Mouse (Mus musculus): ENCODE results near the gene Acot13.
"Not testable (repeated sequence)": the region's sequence is repeated elsewhere in the genome, so short reads cannot be mapped to it uniquely, and the experiment has no call there.

Gene Acot13

DNA sequence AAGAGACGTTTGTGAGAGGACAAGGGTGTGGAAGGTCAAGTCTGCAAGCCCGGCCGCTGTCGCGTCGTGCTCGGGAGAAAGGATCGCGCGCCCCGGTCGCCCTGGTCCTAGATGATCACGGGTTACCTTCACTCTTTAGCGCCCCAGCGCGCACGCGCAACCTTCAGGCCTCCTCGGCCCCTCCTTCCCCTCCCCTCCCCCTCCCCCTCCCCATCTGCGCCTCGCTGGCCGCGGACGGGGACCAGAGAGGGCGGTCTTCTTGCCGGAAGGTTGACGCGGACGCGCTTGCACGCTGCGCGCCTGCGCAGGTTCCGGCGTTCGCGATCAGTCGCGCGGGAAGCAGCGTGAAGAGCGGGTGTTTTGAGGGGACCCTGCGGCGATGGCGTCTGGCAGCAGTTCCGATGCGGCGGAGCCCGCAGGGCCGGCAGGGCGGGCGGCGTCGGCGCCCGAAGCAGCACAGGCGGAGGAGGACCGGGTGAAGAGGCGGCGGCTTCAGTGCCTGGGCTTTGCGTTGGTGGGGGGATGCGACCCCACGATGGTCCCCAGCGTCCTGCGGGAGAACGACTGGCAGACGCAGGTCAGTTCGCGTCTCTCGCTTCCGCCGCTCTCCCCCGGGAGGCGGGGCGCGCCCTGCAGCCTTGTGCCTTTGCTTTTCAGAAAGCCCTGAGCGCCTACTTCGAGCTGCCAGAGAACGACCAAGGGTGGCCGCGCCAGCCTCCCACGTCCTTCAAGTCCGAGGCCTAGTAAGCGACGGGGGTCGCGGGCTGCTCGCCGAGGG, at the start of gene Acot13, which contains the start of gene Tdp2:
TSS of gene Acot13 (minus strand) at position 188 of the 778 bp plus-strand sequence.
TSS of gene Tdp2 (plus strand) at position 327 of the 778 bp plus-strand sequence.
- peak; percentile 85 to 89 for DNase-seq (ENCODE audit: low read depth in 1 of 2, low spot score in 2 of 2)

DNA sequence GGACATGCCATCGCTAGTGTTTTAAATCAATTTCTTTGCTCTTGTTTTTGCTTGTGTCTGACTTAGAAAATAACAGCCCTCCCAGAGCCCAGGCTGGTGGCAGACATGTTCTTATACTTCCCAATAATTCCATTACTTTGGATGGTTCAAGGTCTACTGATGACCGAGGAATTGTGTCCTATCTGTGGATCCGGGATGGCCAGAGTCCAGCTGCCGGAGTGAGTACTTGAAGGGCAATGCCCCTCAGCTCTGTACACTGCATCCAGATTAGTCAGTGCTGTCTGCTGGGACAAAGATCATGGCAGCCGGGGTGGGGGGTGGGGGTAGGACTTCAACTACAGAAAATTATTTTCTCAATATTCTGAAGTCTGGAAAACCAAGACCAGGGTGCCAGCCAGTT, 49.4 kb upstream of the Acot13 start:
- no peak for DNase-seq (ENCODE audit: low read depth in 1 of 2, low spot score in 2 of 2)

GRCm38 (mm10) chr13:24880208-24880607, 48.9 kb upstream of the Acot13 start:
- DNase-seq (ENCODE audit: low read depth in 1 of 2, low spot score in 2 of 2): no peak

- DNase-seq (ENCODE audit: low read depth in 1 of 2, low spot score in 2 of 2): no peak
Observed at GRCm38 (mm10) chr13:24879359-24880040, 48.2 kb upstream of the Acot13 start.

GRCm38 (mm10) chr13:24868233-24868632, 36.9 kb upstream of the Acot13 start:
- DNase-seq (ENCODE audit: low read depth in 1 of 2, low spot score in 2 of 2): no peak

- no peak for DNase-seq (ENCODE audit: low read depth in 1 of 2, low spot score in 2 of 2)
Observed at GRCm38 (mm10) chr13:24867789-24868188, 36.4 kb upstream of the Acot13 start.

DNA sequence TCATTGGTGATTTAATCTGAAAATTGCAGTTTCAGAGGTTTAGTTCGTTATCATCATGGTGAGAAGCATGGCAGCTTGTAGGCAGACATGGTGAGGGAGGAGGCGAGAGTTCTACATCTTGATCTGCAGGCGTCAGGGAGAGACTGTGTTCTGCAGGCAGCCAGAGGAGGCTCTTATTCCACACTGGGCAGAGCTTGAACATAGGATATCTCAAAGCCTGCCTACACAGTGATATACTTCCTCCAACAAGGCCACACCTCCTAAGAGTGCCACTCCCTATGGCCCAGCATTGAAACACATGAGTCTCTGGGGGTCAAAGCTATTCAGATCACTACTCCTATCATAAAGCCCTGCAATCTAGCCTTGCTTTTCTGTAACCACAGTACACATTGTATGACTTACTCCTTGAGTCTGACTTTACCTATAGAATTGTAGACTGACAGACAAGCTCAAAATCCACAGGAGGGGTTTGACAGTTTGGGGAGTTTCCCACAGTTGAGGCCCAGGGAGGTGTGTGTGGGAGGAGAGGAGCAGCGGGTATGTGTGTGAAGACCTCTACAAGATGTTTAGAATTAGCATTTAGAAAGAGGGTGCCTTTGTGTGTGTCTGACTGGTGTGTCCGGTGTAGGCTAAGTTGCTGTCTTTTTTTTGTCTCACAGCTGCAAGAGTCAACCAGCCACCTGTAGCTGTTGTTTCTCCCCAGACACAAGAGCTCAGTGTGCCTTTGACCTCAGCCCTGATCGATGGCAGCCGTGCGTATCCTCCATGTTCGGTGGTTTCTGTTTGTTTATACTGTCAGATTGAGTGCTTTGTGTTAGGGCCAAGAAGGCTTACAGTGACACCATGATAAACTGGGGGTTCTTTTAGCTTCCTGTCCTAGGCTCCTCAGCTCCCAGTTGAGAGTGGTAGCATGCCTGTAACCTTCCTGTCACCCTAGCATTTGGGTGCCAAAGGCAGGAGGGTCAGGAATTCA, 35.4 kb upstream of the Acot13 start:
- no peak for DNase-seq (ENCODE audit: low read depth in 1 of 2, low spot score in 2 of 2)

GRCm38 (mm10) chr13:24862520-24862919, 31.2 kb upstream of the Acot13 start:
- DNase-seq (ENCODE audit: low read depth in 1 of 2, low spot score in 2 of 2): peak in 1 of 2 experiments; percentile 10

GRCm38 (mm10) chr13:24862021-24862420, 30.7 kb upstream of the Acot13 start:
- no peak for DNase-seq (ENCODE audit: low read depth in 1 of 2, low spot score in 2 of 2)

GRCm38 (mm10) chr13:24861084-24861483, 29.7 kb upstream of the Acot13 start:
- no peak for DNase-seq (ENCODE audit: low read depth in 1 of 2, low spot score in 2 of 2)

- DNase-seq (ENCODE audit: low read depth in 1 of 2, low spot score in 2 of 2): no peak
Observed at GRCm38 (mm10) chr13:24859115-24859514, 27.8 kb upstream of the Acot13 start.

- no peak for DNase-seq (ENCODE audit: low read depth in 1 of 2, low spot score in 2 of 2)
Observed at GRCm38 (mm10) chr13:24852570-24852969, 21.2 kb upstream of the Acot13 start.

DNA sequence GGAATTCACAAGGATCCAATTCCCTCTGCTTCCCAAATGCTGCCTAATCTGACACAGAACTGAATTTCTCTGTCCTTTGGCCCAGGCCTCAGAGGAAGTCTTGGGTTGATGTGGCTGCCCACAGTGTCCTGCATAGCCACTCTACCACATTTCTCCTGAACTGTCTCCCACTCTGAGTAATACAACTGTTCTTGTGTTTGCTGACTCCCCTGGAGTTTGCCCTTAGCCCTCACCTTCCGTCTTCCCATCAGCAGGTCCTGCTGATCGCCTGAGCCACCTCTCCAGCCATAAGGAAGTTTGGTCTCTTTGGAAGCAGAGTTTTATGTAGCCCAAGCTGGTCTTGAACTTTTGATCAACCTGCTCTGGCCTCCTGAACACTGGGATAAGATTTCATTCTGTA, 20.6 kb upstream of the Acot13 start:
- no peak for DNase-seq (ENCODE audit: low read depth in 1 of 2, low spot score in 2 of 2)

GRCm38 (mm10) chr13:24849318-24849717, 18.0 kb upstream of the Acot13 start:
- no peak for DNase-seq (ENCODE audit: low read depth in 1 of 2, low spot score in 2 of 2)

GRCm38 (mm10) chr13:24844983-24845955, 13.9 kb upstream of the Acot13 start, which contains the start of gene D130043K22Rik:
Gene D130043K22Rik (plus strand): TSS chr13:24845135.
- DNase-seq (ENCODE audit: low read depth in 1 of 2, low spot score in 2 of 2): no peak

- DNase-seq (ENCODE audit: low read depth in 1 of 2, low spot score in 2 of 2): no peak
Observed at GRCm38 (mm10) chr13:24841702-24842101, 10.4 kb upstream of the Acot13 start.

DNA sequence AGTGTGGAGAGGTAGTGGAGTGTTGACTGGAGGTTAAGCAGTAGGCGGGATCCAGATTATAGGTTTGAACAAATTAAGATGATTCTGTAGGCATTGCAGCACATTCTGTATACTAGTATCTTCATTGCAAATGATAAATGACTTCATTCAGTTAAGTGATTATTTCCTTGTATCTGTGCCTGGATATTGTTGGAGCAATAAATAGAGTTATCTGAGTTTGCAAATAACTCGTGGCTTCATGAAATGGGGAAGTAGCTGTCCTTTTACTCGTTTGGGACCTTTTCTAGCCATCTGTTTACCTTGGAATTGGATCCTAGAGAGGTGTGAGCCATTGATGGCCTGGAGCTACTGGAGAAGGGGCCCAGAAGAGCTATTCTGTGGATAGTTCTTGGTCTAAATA, 8.5 kb upstream of the Acot13 start:
- no peak for DNase-seq (ENCODE audit: low read depth in 1 of 2, low spot score in 2 of 2)

DNA sequence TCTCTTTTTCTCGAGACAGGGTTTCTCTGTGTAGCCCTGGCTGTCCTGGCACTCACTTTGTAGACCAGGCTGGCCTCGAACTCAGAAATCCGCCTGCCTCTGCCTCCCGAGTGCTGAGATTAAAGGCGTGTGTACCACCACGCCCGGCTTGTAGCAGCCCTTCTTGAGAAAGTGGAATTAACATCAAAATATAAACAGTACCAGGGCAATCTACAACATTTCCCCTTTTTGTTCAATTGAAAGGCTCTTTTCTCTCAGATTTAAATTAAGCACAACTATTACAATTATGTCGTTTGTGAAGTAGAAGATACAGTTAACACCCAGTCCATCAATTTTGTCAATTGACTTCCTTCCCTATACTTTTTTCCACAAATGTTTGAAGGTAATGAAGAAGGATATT, 6.4 kb upstream of the Acot13 start:
- DNase-seq (ENCODE audit: low read depth in 1 of 2, low spot score in 2 of 2): not testable (repeated sequence)

DNA sequence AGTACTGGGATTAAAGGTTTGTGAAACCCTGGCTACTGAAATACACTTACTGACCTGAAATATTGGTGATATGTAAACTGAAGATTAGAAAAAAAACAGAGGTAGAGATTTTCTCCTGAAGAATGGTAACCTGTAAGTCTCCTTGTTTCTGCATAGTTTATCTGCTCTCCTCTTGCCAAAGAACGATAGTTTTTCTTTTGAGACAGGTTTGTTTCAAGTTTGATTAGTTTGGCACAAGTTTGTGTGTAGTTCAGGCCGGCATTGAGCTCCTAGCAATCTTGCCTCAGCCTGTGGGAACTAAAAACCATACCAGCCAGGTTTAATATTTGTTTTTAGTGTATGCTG, 1.4 kb upstream of the Acot13 start:
- no peak for DNase-seq (ENCODE audit: low read depth in 1 of 2, low spot score in 2 of 2)

GRCm38 (mm10) chr13:24832131-24832810, 931 bp upstream of the Acot13 start:
- no peak for DNase-seq (ENCODE audit: low read depth in 1 of 2, low spot score in 2 of 2)
